Mouse (Mus musculus) Muller cell, postnatal 12 days (primary cell): ENCODE data around the gene Teddm1a.
A peak's percentile ranks its signal among the peaks of the same experiment; 100 is the strongest.

ENCODE experiments used
- DNase-seq: peaks from one replicate; pipeline ENCODE4 v3.0.0-alpha.2; 2015; ENCODE audit errors: inconsistent ontology term

Teddm1a gene

GRCm38 (mm10) chr1:153904236-153904635 lies 12.7 kb downstream of the Teddm1a start:
- DNase-seq, result no peak

- DNase-seq, result peak; percentile 66
These were observed 14.3 kb downstream of the Teddm1a start for GRCm38 (mm10) chr1:153905884-153906283.

DNA sequence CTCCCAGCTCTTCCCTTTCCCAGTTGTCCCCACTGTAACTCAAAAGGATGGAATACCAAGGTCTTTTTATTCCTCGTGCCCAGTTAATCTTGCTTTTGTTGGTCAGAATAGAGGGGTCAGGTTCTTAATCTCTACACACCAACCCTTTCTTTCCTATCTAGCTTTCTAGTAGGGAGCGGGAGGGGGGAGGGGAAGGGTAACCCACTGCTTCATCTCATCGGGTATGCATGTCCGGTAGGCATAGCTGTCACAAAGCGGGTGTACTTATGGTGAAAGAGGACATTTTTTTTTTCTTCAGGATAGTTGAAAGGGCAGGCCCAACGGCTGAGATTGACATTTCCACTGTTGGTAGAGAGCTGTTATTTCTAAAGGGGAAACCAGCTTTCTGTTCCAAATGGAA lies 16.7 kb downstream of the Teddm1a start:
- DNase-seq, result no peak

GRCm38 (mm10) chr1:153908741-153909140 lies 17.2 kb downstream of the Teddm1a start:
- DNase-seq, result no peak

DNA sequence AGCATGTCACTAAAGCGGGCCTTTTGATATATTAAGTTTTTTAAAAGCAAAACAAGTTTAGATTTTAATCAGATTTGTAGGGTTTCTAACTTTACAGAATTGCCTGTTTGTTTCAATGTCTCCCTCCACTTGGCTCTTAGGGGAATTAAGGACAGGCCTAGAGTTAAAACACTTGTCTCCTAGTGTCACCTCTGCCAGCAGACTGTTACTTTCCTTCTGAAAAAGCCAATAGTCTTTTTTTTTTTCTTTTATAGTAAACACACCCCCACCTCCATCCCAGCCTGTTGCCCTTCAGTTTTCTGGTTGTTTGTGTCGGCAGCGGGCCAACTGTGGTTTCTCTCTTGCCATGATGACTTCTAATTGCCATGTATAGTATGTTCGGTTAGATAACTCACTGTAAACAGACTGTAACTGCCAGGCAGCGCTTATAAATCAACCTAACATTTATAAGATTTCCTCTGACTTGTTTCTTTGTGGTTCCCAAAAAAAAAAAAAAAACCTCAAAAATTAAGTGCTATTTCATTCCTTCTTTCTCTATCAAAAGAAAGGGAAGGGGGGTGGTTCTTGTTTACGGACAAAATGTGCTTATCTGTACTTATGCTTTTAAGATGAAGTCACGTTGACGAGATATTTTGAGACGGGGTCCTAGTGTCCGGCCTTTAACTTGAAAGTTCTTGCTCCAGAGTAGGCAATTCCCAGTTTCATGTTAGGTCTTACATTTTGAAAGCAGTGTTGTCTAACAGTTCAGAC lies 17.8 kb downstream of the Teddm1a start:
- no peak for DNase-seq

DNA sequence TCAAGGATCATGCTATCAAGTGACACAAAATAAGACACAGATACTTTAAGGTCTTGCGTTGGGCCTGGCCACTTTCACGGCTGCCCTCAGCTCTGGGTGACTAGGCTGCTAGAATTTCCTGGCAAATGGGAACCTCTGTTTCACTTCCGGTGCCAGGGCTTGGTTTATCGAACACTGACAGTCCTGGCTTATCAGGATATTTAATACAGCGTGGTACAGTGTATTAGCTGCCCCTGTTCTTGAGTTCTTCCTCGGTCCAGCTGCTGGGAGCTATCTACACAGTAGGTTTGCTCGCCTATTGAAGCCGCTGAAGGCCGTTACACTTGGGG lies 18.4 kb downstream of the Teddm1a start:
- DNase-seq, result no peak

GRCm38 (mm10) chr1:153910423-153910822 lies 18.9 kb downstream of the Teddm1a start:
- no peak for DNase-seq

DNA sequence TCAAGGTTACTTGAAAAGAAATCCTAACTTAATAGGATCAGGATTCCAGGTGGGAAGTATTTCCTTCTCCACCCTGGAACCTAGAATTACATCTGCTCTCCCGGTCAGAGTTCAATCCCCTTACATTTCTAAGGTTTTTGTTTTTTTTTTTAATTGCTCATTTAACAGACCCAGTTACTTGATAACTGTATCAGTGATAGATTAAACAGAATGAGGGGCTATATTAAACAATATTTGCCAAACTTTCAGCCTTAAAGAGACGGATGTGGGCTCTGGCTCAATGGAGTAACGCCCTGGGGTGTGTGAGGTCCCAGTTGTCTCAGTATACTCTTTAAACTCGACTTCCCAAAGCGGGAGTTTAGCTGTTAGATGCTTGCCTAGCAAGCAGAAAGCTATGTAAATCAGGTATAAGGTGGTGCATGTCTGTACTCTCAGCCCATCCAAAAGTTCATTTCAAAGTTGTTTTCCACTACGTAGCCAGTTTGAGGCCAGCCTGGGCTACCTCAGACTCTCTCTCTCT lies 19.8 kb downstream of the Teddm1a start:
- DNase-seq, result no peak

DNA sequence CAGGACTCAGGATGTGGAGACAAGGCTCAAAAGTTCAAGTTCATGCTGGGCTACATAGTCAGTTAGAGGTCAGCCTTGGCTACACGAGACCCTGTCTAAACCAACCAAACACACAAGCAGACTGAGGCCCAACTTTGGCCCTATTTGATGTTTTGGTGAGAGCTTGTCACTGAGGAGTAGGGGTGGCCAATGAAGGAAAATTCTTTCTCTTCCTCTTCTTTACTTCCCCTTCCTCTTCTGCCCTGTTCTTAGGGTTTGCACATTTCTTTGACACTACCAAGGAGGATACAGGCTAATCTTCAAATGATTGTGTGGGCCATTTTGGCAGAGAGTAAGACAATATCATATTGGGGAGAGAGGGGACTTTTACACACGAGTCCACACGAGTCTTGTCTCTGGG lies 22.3 kb downstream of the Teddm1a start:
- DNase-seq, result no peak

- DNase-seq, result no peak
These were observed 27.1 kb downstream of the Teddm1a start for GRCm38 (mm10) chr1:153918521-153919206.

- DNase-seq, result no peak
These were observed 30.1 kb downstream of the Teddm1a start for GRCm38 (mm10) chr1:153921642-153922041.

DNA sequence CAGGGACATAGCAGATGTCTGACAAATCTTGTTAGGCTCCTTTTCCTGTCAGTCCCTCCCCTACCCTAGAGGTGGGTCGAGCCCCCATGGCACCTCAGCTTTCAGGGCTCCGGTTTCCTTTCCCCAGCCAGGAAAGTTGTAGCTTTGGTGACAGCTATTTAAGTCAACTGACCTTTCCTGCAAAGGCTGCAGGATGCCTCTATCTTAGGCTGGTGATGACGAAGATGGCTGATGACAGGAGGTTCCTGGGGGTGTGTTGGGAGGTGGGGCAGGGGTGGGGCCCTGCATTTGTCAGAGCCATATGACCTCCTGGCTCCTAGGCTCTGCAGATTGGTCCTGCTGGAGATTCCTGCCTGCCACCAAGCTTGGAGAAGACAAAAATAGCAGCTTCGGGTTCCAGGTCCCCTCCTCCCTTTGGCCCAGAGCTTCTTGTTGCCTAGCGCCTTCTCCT lies 31.1 kb downstream of the Teddm1a start:
- DNase-seq, result no peak

DNA sequence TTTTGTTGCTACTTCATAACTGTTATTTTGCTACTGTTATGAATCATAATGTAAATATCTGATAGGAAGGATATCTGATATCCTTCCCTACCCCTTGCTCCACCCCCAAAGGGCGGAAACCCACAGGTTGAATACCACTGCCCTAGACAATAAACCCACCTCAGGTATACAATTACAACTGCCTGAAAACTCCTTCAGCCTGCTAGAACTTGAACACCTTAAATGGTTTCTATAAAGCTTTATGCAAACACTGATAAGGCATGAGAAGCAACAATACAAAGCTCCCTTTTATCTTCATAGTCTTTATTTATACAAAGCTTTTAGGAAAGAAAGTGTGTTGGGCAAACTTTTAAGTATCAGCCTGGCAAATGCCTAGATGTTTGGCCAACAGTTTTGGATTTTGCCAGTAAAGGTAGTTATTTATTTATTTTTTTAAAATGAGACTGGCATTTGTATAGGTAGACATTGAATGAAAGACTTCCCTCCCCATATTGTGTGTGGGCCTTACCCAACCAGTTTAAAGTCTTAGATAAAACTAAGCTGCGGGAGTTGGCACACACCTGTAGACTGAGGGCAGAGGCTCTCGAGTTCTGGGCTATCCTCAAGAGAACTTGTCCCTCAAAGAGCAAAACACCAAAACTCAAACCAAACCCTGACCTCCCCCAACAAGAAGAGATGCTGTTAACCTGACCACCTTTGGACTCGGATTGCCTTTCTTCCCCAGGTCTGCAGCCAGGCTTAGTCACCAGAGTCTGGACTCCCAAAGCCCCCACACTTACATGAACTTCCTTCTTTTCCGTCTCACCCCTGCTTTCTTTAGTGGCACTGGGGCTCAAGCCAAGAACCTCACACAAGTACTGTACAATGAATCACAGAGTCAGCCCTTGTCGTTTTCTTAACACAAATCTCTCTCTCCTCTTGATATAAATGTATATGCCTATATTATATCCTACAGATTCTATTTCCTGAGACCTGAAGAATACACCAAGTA lies 33.1 kb downstream of the Teddm1a start:
- no peak for DNase-seq

- DNase-seq, result no peak
These were observed 38.9 kb downstream of the Teddm1a start for GRCm38 (mm10) chr1:153930431-153930830.

- no peak for DNase-seq
These were observed 42.2 kb downstream of the Teddm1a start for GRCm38 (mm10) chr1:153933772-153934171.

- DNase-seq, result peak; percentile 65
These were observed 44.4 kb downstream of the Teddm1a start for GRCm38 (mm10) chr1:153935844-153936380.

DNA sequence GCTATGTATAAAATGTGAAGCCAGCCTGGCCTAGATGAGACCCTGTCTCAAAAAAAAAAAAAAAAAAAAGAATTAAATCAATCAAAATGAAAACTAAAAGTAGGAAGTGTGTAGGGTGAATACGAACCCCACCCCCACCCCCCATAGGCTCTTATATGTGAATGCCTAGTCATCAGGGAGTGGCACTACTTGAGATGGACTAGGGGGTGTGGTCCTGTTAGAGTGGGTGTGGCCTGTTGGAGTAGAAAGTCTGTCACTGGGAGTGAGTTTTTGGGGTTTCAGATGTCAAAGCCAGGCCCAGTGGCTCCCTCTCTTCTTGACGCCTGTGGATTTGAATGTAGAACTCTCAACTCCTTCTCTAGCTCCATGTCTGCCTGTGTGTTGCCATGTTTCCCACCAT lies 45.5 kb downstream of the Teddm1a start:
- DNase-seq, result no peak

GRCm38 (mm10) chr1:153940986-153941385 lies 49.4 kb downstream of the Teddm1a start:
- DNase-seq, result no peak
